Mouse (Mus musculus) testis, adult 2 months (tissue): ENCODE measurements around the gene Dmbx1.

ENCODE experiments used
- CTCF ChIP-seq: fragments of 200-500 bp; IDR thresholded peaks from 2 replicates; pipeline ENCODE4 v1.5.1; 2012; ENCODE audit warnings: low read depth, mild to moderate bottlenecking, inconsistent platforms, low read length, moderate library complexity; ENCODE audit not compliant: control insufficient read depth, insufficient read depth, insufficient replicate concordance
- POLR2A ChIP-seq: fragments of 200-500 bp; IDR thresholded peaks from 2 replicates; pipeline ENCODE4 v1.6.1; 2012; ENCODE audit warnings: low read depth, mild to moderate bottlenecking, inconsistent platforms, low read length, moderate library complexity; ENCODE audit not compliant: control insufficient read depth

DNA sequence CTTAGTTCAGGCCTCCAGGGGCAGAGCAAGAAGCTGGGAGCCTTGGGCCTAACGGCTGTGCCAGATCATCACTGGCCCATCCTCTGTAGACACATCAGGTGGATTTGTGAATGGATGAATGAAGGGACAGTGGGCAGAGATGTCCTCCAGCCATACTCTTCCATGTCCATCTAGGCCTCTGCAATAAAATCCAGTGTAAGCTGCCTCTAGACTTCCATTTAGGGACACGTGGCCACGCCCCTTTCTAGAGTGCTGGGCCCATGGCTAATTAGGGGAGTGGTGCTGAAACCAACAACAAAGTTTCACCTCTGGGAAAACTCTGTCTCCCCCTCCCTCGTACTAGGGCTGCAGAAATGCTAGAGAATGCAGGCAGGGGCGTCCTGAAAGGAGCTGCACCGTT lies 49.7 kb downstream of the Dmbx1 start:
- TF ChIP-seq CTCF (no peak), POLR2A (no peak)
